Mouse (Mus musculus): ENCODE data around the gene Dnajb7. TPM values are rescaled to one million over a fixed set of nuclear protein-coding genes. Genes with fewer than 3 reads are reported as not detected.

Dnajb7 gene
- polyA plus RNA-seq, 1 experiment from 2014 or later, result 0.62 TPM

DNA sequence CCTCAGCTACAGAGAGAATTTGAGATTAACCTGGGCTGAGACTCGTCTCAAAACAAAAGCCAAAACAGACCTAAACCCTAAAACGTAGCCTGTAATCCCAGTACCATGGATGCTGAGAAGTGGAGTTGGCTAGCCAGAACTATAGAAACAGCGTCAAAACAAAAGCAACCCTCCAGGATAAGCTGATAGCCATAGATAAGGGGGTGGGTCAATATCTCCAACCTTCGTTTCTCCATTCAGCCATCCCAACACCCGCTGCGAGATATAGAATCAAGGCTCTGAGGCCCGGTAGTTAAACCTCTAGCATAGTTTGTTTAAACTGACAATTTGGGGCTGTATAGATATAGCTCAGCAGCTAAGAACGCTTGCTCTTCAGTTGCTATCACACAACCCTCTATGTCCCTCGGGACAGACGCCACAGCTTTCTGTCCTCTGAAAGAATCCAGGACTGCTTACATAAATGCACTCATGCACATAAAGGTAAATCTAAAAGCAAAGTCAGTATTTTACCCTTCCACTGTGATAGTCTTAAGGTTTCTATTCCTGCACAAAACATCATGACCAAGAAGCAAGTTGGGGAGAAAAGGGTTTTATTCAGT, 46.6 kb downstream of the Dnajb7 start:
- TF ChIP-seq CTCF (IDR thresholded peaks at IDR 0.05; ENCODE audit: low read depth), result no peak
- Histone ChIP-seq H3K4me1 (replicated peaks; ENCODE audit: insufficient read depth, low read length) (peaks cover 13% of the 10 kb centered on the region; the same call in 1 of the 2 replicates), H3K4me2 (ENCODE audit: low read length) (peak overlapping the region; percentile 77), H3K36me3 (ENCODE audit: insufficient read depth, low read length) (peaks cover 7% of the 10 kb centered on the region; the same call in 1 of the 2 replicates), H3K9ac (ENCODE audit: low read depth, low read length) (no peak overlapping the region), H3K4me3 (replicated peaks; ENCODE audit: low read depth, low read length) (no peak overlapping the region), H3K27ac (peak overlapping the region; percentile 60), H3K27me3 (ENCODE audit: insufficient read depth, low read length) (no peaks in the 10 kb centered on the region), H3K9me3 (replicated peaks; ENCODE audit: low read length) (no peaks in the 10 kb centered on the region)
- 43% methylated on average over 10 of the region's 10 CpGs for WGBS
- no peak for ATAC-seq (replicated peaks; ENCODE audit: low FRiP score, low read depth)
- no peak for DNase-seq (ENCODE audit: low spot score)

DNA sequence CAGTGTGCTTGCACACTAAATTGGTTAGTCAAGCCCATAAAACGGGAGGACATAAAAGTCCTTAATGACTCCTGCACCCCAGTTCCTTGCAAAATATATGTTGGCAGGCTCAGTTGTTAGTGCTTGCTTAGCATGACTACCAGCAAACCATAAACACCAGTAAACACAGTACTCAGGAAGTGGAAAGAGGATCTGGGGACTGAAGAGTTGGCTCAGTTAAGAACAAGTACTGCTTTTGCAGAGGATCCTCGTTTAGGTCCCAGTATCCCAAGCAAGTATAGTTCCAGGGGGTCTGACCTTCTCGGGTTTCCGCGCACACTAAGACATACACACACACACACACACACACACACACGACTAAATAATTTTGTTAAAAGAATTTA, 47.1 kb downstream of the Dnajb7 start:
- Histone ChIP-seq H3K27ac (peak overlapping the region; percentile 60), H3K4me3 (replicated peaks; ENCODE audit: low read depth, low read length) (peak overlapping the region; percentile 70), H3K36me3 (ENCODE audit: insufficient read depth, low read length) (peaks cover 3% of the 10 kb centered on the region; the same call in 1 of the 2 replicates), H3K27me3 (ENCODE audit: insufficient read depth, low read length) (no peaks in the 10 kb centered on the region), H3K4me1 (replicated peaks; ENCODE audit: insufficient read depth, low read length) (peaks cover 13% of the 10 kb centered on the region; the same call in 1 of the 2 replicates), H3K9me3 (replicated peaks; ENCODE audit: low read length) (no peaks in the 10 kb centered on the region), H3K9ac (ENCODE audit: low read depth, low read length) (no peak overlapping the region), H3K4me2 (ENCODE audit: low read length) (peak overlapping the region; percentile 77)
- 34% methylated on average over 6 of the region's 6 CpGs for WGBS
- TF ChIP-seq CTCF (IDR thresholded peaks at IDR 0.05; ENCODE audit: low read depth), result no peak
- ATAC-seq (replicated peaks; ENCODE audit: low FRiP score, low read depth) (no peak; the same call in none of the 2 replicates), DNase-seq (ENCODE audit: low spot score) (no peak)

DNA sequence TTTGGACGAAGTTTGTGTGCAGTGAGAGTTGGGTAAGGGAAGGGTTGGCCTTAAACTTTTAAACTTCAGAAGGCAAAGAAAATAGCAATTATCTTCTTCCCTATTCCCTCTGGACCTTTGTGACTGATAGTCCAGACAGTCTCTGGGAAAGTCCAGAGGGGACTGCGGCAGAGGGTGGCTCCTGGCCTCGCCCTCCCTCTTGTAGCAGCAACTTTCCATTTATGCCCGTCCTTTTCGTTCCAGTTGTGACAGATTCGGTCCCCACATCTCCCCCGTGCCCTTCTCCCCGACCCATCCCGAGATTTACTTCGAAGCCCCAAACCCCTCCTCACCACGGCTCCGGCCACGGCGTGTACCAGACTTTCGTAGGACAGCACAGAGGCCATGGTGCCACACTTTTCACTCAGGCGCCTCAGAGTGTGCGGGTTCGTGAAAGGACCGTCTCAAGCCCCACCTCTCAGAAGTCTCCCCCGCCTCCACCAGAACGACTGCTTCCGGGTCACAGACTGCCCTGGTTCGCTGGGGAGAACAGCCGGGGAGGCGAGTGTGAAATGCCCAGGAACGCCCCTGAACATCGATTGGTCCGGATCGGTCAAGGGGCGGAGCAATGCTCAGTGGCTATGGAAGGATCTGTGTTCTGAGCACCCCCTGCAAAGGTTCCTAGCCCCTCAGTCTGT, 47.6 kb downstream of the Dnajb7 start, which contains the start of gene Slc25a17:
Gene Slc25a17, minus strand, starts transcription at position 468 of the 677 bp plus-strand sequence.
- peaks cover 13% of the 10 kb centered on the region; the same call in 1 of the 2 replicates for H3K4me1 ChIP-seq (replicated peaks; ENCODE audit: insufficient read depth, low read length)
- H3K36me3 ChIP-seq (ENCODE audit: insufficient read depth, low read length), result peaks cover 3% of the 10 kb centered on the region; the same call in 1 of the 2 replicates
- H3K4me3 ChIP-seq (replicated peaks; ENCODE audit: low read depth, low read length), result peak within 1 kb of the TSS; percentile 70
- ATAC-seq (replicated peaks; ENCODE audit: low FRiP score, low read depth) (peak; percentile 97), DNase-seq (ENCODE audit: low spot score) (peak; percentile 100)
- H3K27me3 ChIP-seq (ENCODE audit: insufficient read depth, low read length), result no peaks in the 10 kb centered on the region
- WGBS, result under 1% methylated on average over 30 of the region's 30 CpGs
- H3K27ac ChIP-seq, result peak within 1 kb of the TSS; percentile 90
- no peaks in the 10 kb centered on the region for H3K9me3 ChIP-seq (replicated peaks; ENCODE audit: low read length)
- no peak for TF ChIP-seq CTCF (IDR thresholded peaks at IDR 0.05; ENCODE audit: low read depth)
- H3K9ac ChIP-seq (ENCODE audit: low read depth, low read length), result peak within 1 kb of the TSS; percentile 78
- peak within 1 kb of the TSS; percentile 77 for H3K4me2 ChIP-seq (ENCODE audit: low read length)

DNA sequence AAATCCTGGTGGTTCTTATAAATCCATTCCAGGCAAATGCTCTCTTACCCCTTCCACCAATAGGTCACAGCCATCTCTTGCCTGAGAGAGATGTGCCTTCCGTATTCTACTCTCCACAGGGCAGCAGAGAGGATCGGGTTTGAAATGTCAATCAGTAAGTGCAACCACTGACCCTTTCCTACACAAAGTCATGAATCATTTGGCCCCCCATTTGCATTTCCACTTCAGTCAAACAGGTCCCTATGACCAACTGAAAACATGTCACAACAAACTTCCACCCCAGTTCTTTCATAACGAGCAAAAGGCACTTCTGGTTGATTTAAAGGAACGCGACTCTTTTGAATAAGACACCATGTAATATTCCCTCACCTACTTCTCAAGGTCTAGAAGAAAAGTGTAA, 48.7 kb downstream of the Dnajb7 start:
- ATAC-seq (replicated peaks; ENCODE audit: low FRiP score, low read depth) (no peak), DNase-seq (ENCODE audit: low spot score) (no peak)
- Histone ChIP-seq H3K9me3 (replicated peaks; ENCODE audit: low read length) (no peaks in the 10 kb centered on the region), H3K4me2 (ENCODE audit: low read length) (peak overlapping the region; percentile 77), H3K9ac (ENCODE audit: low read depth, low read length) (no peak overlapping the region), H3K27ac (peak overlapping the region; percentile 90), H3K4me1 (replicated peaks; ENCODE audit: insufficient read depth, low read length) (peaks cover 13% of the 10 kb centered on the region; the same call in 1 of the 2 replicates), H3K4me3 (replicated peaks; ENCODE audit: low read depth, low read length) (peak overlapping the region; percentile 70; the same call in 1 of the 2 replicates), H3K27me3 (ENCODE audit: insufficient read depth, low read length) (no peaks in the 10 kb centered on the region), H3K36me3 (ENCODE audit: insufficient read depth, low read length) (no peaks in the 10 kb centered on the region)
- TF ChIP-seq CTCF (IDR thresholded peaks at IDR 0.05; ENCODE audit: low read depth), result no peak
- 68% methylated on average over 5 of the region's 5 CpGs for WGBS

DNA sequence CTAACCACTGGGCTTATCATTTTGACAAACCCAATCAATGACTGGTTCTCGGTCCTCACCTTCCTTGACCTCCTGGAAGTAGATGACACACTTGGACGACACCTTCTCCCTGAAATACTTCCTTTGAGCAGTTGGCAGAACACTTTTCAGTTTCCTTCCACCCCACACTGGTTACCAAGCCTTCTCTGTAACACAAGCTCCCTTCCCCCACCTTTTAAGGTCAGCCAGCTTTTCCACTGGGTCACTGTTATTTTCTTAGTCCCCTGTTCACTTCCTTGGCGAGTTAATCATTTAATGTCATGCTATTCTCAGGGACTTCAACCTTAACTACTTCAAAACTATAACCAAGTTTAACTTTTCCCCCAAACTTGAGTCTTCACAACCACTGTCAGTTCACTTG, 49.2 kb downstream of the Dnajb7 start:
- Histone ChIP-seq H3K36me3 (ENCODE audit: insufficient read depth, low read length) (no peaks in the 10 kb centered on the region), H3K9me3 (replicated peaks; ENCODE audit: low read length) (no peaks in the 10 kb centered on the region), H3K4me1 (replicated peaks; ENCODE audit: insufficient read depth, low read length) (peaks cover 13% of the 10 kb centered on the region; the same call in 1 of the 2 replicates), H3K9ac (ENCODE audit: low read depth, low read length) (no peak overlapping the region), H3K27ac (peak overlapping the region; percentile 90), H3K27me3 (ENCODE audit: insufficient read depth, low read length) (no peaks in the 10 kb centered on the region), H3K4me3 (replicated peaks; ENCODE audit: low read depth, low read length) (0 out of 2 replicates have a peak overlapping the region, but pooled peaks have one; percentile 70), H3K4me2 (ENCODE audit: low read length) (peak overlapping the region; percentile 77)
- ATAC-seq (replicated peaks; ENCODE audit: low FRiP score, low read depth) (no peak), DNase-seq (ENCODE audit: low spot score) (peak; percentile 25)
- TF ChIP-seq CTCF (IDR thresholded peaks at IDR 0.05; ENCODE audit: low read depth), result no peak
- WGBS, result 47% methylated on average over 3 of the region's 3 CpGs

DNA sequence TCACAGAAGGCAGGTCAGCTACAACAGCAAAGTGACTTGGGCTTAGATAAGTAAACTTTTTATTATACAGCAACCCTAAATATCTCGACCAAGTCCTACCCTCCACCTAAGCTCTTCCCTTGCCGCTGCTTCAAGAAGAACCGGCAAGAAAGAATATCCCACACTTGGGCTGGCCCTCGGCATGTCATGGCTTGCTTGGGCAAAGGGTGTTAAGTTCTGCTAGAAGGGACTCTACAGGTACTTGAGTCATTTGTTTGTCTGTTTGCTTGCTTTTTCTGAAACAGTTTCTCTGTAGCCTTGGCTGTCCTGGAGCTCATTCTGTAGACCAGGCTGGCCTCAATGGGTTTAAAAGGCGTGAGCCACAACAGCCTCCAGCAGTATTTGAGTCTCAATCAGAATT, 51.2 kb downstream of the Dnajb7 start:
- H3K9ac ChIP-seq (ENCODE audit: low read depth, low read length), result no peak overlapping the region
- H3K4me3 ChIP-seq (replicated peaks; ENCODE audit: low read depth, low read length), result no peak overlapping the region
- no peak overlapping the region for H3K27ac ChIP-seq
- H3K4me2 ChIP-seq (ENCODE audit: low read length), result no peak overlapping the region
- TF ChIP-seq CTCF (IDR thresholded peaks at IDR 0.05; ENCODE audit: low read depth), result no peak
- H3K27me3 ChIP-seq (ENCODE audit: insufficient read depth, low read length), result no peaks in the 10 kb centered on the region
- no peak for DNase-seq (ENCODE audit: low spot score)
- WGBS, result 36% methylated on average over 5 of the region's 5 CpGs
- no peaks in the 10 kb centered on the region for H3K36me3 ChIP-seq (ENCODE audit: insufficient read depth, low read length)
- peaks cover 13% of the 10 kb centered on the region; the same call in 1 of the 2 replicates for H3K4me1 ChIP-seq (replicated peaks; ENCODE audit: insufficient read depth, low read length)
- no peak for ATAC-seq (replicated peaks; ENCODE audit: low FRiP score, low read depth)
- H3K9me3 ChIP-seq (replicated peaks; ENCODE audit: low read length), result no peaks in the 10 kb centered on the region

Other genes with a start within 250 kb of the Dnajb7 start
- gene Mrtfa, start 217.5 kb downstream of the Dnajb7 start, polyA plus RNA-seq (2015; fragmentation: Nextera tagmentation; extraction: Ambion mirVana), result 13.2 and 14.1 TPM in 2 replicates
- gene Mchr1, start 172.8 kb downstream of the Dnajb7 start, polyA plus RNA-seq (2015; fragmentation: Nextera tagmentation; extraction: Ambion mirVana), result 0.78 and 0.88 TPM in 2 replicates
- gene Slc25a17, start 47.5 kb downstream of the Dnajb7 start, polyA plus RNA-seq (2015; fragmentation: Nextera tagmentation; extraction: Ambion mirVana), result 153 and 157 TPM in 2 replicates
- gene St13, start 8.2 kb downstream of the Dnajb7 start, polyA plus RNA-seq (2015; fragmentation: Nextera tagmentation; extraction: Ambion mirVana), result 173 and 186 TPM in 2 replicates
- gene Xpnpep3, start 8.2 kb downstream of the Dnajb7 start, polyA plus RNA-seq (2015; fragmentation: Nextera tagmentation; extraction: Ambion mirVana), result 8.3 and 8.7 TPM in 2 replicates
- gene Rbx1, start 58.0 kb upstream of the Dnajb7 start, polyA plus RNA-seq (2015; fragmentation: Nextera tagmentation; extraction: Ambion mirVana), result 517 and 563 TPM in 2 replicates
- 9.4 and 11.2 TPM in 2 replicates for gene Ep300, start 177.1 kb upstream of the Dnajb7 start, polyA plus RNA-seq (2015; fragmentation: Nextera tagmentation; extraction: Ambion mirVana)

Measured in kidney, postnatal 0 days (tissue).